Mouse (Mus musculus) embryonic stem cell, embryonic (primary cell): Measurements from ENCODE around the gene Cnn1.

ENCODE experiments used
- CTCF ChIA-PET, 4 experiments: fragments of 300-600 bp in 2 of 4; fragments of 350-600 bp in 2 of 4; sonication (Branson Sonifier 250); formaldehyde crosslinking; loops; one replicate each; lab custom pipeline; 2022; ENCODE audit warnings: inconsistent platforms in 2 of 4; lab: Charles Lee
- POLR2A ChIA-PET, 4 experiments: fragments of 300-600 bp in 2 of 4; fragments of 350-600 bp in 2 of 4; sonication (Branson Sonifier 250); formaldehyde crosslinking; loops; one replicate each; lab custom pipeline; 2022; ENCODE audit warnings: antibody characterized with exemption in 4 of 4, inconsistent platforms in 1 of 4; lab: Charles Lee

Cnn1 gene

DNA sequence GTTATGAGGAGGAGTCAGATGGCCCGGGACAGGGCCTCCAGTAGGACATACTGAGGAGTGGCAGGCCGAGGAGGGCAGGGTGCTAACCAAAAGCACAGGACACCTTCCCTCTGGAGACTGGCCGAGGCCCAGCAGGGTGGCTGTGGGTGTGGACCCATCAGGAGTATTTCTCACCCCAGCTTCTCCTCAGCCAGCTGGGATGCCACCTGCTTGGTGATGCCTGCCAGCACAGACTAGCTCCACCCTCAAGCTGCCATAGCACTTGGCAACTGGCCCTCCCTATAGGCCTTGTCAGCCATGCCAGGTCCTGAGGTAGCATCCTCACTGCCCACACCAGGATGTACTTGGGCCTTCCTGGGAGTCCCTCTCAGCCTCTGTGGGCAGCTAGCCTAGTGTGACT is 34.7 kb upstream of the Cnn1 start:
- POLR2A ChIA-PET = interaction anchor here (0.5 to 3.0 kb wide), 10 partner anchors 9 to 116 kb away, joined by 3 to 16 read pairs (median 5); partner anchors contain the start of genes Ecsit (in 1 of the 4) and Elavl3 (in 1 of the 4)
- CTCF ChIA-PET = interaction anchor here in 3 of 4 experiments (1.0 to 2.1 kb wide), 3 partner anchors 10 to 91 kb away, joined by 3 to 7 read pairs (median 3); no protein-coding TSS in a partner anchor

DNA sequence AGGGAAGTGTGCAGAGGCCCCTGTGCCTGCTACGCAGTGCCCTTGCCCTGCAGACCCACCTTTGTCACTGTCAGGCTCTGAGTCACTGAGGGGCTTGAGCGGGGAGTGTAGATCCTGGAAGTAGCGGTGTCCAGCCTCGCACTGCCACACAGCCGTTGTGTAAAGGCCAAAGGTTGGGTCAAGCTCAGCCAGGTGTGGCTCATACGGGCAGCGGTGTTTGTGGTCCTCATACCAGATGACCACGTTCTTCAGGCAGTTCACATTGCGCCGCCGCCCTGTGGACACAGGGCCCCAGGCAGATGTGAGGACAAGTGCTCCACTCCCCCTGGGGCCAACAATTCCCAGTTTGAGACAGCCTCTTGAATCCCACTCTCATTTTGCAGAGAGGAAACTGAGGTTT is 33.4 kb upstream of the Cnn1 start:
- ChIA-PET CTCF (interaction anchor here (0.7 to 2.8 kb wide), 14 partner anchors 10 to 343 kb away, joined by 3 to 28 read pairs (median 8); partner anchors contain the start of gene Pigyl (in 1 of the 4)), POLR2A (interaction anchor here in 3 of 4 experiments (0.6 to 3.0 kb wide), 12 partner anchors 8 to 203 kb away, joined by 3 to 16 read pairs (median 5); partner anchors contain the start of genes Ecsit (in 2 of the 3) and Elavl3 (in 1 of the 3))

DNA sequence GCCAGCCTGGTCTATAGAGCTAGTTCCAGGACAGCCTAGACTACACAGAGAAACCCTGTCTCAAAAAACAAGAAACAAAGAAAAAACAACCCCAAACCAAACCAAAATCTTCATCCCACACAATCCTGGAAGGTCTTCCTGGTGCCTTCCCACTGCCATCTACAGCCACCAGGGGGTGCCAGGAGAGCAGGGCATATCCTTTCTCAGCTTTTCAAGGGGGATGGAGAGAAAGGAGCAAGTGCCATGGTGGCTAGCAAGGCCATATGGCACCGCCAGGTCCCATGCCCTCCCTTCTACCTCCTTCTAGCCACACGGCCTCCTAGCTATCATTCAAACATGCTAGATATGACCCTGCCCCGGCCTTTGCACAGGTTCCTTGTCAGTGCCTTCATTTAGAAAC is 32.6 kb upstream of the Cnn1 start:
- ChIA-PET POLR2A (interaction anchor here in 3 of 4 experiments (0.6 to 3.0 kb wide), 14 partner anchors 9 to 165 kb away, joined by 3 to 16 read pairs (median 5); partner anchors contain the start of genes Ecsit (in 2 of the 3) and Elavl3 (in 1 of the 3)), CTCF (interaction anchor here (0.6 to 2.8 kb wide), 23 partner anchors 9 to 1059 kb away, joined by 3 to 28 read pairs (median 5); partner anchors contain the start of genes 9530077C05Rik (in 1 of the 4), Ecsit (in 1 of the 4), Epor (in 1 of the 4) and Pigyl (in 1 of the 4))

DNA sequence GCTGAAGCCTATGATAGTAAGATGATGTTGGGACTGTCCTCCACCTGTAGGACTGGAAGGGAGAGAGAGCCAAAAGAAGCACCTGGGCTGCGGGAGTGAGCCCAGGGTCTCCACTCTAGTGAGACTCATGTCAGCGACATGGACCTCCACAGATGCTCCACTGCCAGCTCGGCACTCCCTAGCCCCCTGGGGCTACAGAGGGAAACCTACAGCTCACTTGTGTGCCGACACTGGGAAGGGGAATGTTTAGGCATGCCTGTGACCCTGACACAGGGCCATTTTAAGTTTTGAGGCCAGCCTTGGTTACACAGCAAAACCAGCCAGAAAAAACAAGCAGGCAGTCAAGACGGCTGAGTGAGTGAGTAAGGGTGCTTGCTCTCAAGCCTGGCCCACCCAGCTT is 31.8 kb upstream of the Cnn1 start:
- ChIA-PET POLR2A (interaction anchor here in 2 of 4 experiments (1.1 to 3.0 kb wide), 9 partner anchors 8 to 107 kb away, joined by 3 to 16 read pairs (median 5); partner anchors contain the start of genes Ecsit (in 1 of the 2) and Elavl3 (in 1 of the 2)), CTCF (interaction anchor here (0.6 to 2.8 kb wide), 17 partner anchors 9 to 344 kb away, joined by 3 to 28 read pairs (median 4); partner anchors contain the start of genes 9530077C05Rik (in 1 of the 4), Epor (in 1 of the 4) and Pigyl (in 1 of the 4))

DNA sequence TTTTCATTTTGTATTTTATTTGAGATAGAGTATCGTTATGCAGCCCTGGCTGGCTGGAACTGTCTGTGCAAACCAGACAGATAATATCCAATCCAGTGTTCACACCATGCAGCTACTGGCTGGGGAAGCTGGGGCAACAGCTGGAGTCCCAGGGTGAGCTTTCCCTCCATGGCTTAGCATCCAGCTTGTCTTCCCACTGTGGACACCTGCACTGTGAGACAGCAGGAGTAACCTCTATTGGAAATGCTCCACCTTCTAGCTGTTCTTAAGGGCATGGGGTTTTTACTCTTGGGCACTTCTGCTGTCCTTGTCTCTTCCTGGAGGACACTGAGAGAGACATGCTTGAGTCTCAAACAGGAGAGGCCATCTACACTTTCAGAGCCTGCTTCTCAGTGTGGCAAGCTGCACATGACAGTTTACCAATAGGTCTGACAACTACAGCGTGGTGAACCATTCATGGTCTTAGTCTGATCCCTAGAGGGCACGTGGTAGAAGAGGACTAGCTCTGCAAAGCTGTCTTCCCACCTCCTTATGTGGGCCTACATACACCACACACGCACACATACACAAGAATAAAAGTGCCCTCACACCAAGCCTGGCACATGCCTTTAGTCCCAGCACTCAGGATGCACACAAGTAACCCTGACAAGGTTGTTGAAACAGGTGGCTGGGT is 29.0 kb upstream of the Cnn1 start:
- CTCF ChIA-PET = interaction anchor here (0.6 to 2.9 kb wide), 19 partner anchors 15 to 341 kb away, joined by 3 to 17 read pairs (median 4); partner anchors contain the start of genes Pigyl (in 2 of the 4), 9530077C05Rik (in 1 of the 4) and Ecsit (in 1 of the 4)
- POLR2A ChIA-PET = interaction anchor here in 3 of 4 experiments (0.5 to 5.1 kb wide), 57 partner anchors 8 to 560 kb away, joined by 3 to 45 read pairs (median 4); partner anchors contain the start of genes Ecsit (in 3 of the 3), Ldlr (in 3 of the 3), 9530077C05Rik (in 2 of the 3) and Anln (in 1 of the 3)

DNA sequence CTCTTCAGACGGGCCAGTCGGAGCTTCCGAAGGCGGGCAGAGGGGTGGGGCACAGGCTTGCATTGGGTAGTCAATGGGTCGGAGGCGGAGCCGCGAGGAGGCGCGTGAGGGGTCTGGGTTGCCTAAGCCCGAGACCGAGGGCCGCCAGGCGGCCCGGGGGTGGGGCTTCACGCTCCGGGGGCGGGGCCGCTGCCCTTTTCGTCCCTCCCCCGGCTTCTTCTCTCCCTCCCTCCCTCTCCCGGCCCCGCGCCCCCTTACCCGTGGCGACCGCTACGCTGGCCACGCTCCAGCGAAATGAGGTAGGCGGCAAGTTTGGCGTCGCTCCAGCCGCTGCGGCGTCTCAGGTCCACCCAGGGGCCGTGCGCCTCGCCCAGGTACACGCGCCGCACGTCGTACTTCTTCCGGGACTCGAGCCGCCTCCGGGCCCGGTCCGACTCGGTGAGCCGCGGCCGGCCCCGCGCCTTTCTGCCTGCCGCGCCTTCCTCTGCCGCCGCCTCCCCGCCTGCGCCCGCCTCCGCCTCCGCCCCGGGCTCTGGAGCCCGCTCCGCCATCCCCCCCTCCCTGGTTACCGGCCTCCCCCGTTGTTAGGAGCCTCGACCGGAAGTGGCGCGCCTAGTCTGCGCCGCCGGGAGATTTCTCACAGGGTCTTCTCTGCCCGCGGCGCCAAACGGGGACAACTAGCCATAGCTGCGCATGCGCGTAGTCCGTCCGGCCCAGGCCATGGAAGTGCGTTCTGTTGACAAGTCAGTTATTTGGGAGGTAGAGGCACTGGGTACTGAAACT is 28.0 kb upstream of the Cnn1 start, which contains the start of the genes Gm49318 and Zfp653:
Gene Gm49318, minus strand, starts transcription at position 469 of the 783 bp plus-strand sequence.
Gene Zfp653, minus strand, starts transcription at position 586 of the 783 bp plus-strand sequence.
- CTCF ChIA-PET = interaction anchor here (0.6 to 2.9 kb wide), 18 partner anchors 14 to 340 kb away, joined by 3 to 17 read pairs (median 4); partner anchors contain the start of genes Pigyl (in 2 of the 4), 9530077C05Rik (in 1 of the 4) and Ecsit (in 1 of the 4)
- POLR2A ChIA-PET = interaction anchor here (0.5 to 5.1 kb wide), 67 partner anchors 9 to 1687 kb away, joined by 3 to 45 read pairs (median 4); partner anchors contain the start of genes Ecsit (in 3 of the 4), Ldlr (in 3 of the 4), 9530077C05Rik (in 2 of the 4) and Pigyl (in 2 of the 4)

DNA sequence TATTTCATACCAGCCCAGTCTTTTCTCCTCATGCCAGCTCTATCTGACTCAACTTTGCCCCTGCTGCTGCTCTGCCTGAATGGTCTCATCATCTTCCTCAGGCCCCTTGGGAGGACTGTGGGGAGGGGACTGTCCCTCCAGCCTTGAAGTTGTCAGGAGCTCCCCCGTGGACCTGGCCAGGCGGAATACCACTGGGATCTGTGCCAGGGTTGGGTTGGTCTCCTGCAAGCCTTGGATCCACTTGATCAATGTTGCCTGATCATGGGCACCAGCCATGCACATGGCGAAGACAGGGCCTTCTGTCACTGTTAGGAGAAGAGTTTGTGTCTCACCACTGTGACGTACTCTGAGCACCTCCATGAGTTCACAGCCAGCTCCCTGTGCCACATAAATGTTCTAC is 26.7 kb upstream of the Cnn1 start:
- POLR2A ChIA-PET = interaction anchor here in 2 of 4 experiments (0.5 to 5.1 kb wide), 6 partner anchors 13 to 94 kb away, joined by 3 to 45 read pairs (median 9); partner anchors contain the start of genes Ecsit (in 2 of the 2) and Elavl3 (in 1 of the 2)
- CTCF ChIA-PET = interaction anchor here in 2 of 4 experiments (0.8 to 1.4 kb wide), 2 partner anchors 71 to 339 kb away, joined by 3 to 4 read pairs; partner anchors contain the start of gene 9530077C05Rik (in 1 of the 2)

DNA sequence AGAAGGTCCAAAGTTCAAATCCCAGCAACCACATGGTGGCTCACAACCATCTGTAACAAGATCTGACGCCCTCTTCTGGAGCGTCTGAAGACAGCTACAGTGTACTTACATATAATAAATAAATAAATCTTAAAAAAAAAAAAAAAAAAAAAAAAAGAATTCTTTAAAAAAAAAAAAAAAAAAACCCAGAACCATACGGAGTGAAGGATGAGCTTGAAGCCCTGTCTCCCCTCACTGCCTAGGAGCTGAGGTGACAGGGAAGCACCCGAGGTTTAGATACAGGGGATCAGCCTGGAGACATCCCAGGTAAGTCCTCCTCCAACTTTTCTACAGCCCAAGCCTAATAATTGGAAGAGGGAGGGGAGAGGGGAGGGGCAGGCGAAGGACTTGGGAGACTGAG is 23.2 kb upstream of the Cnn1 start:
- ChIA-PET POLR2A (interaction anchor here (0.6 to 3.8 kb wide), 11 partner anchors 9 to 247 kb away, joined by 3 to 17 read pairs (median 5); partner anchors contain the start of genes Ecsit (in 2 of the 4) and Elavl3 (in 1 of the 4)), CTCF (interaction anchor here in 3 of 4 experiments (0.6 to 1.4 kb wide), 9 partner anchors 10 to 818 kb away, joined by 3 to 5 read pairs (median 4); partner anchors contain the start of genes Cnn1 (in 1 of the 3) and Ecsit (in 1 of the 3))

DNA sequence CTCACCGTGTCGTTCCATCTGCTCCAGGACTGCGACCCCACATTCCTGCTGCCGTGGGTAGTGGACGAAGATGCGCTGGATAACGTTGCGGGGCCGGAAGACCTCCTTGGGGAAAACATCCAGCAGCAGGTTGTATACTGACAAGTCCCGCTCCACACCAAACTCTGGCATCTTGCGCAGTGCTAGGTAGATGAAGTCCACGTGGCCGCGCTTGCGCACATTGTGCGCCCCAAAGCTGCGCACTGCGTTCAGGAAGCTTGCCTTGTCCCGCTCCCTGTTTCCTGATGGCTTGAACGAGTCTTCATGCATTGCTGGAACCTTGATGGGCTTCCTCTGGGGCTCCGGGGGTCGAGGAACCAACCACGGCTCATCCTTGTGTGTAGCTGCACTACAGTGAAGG is 22.8 kb upstream of the Cnn1 start:
- ChIA-PET CTCF (interaction anchor here in 3 of 4 experiments (0.7 to 1.4 kb wide), 6 partner anchors 11 to 818 kb away, joined by 3 to 5 read pairs (median 4); no protein-coding TSS in a partner anchor), POLR2A (interaction anchor here in 3 of 4 experiments (0.6 to 3.8 kb wide), 12 partner anchors 9 to 95 kb away, joined by 3 to 17 read pairs (median 5); partner anchors contain the start of genes Ecsit (in 2 of the 3) and Elavl3 (in 1 of the 3))

DNA sequence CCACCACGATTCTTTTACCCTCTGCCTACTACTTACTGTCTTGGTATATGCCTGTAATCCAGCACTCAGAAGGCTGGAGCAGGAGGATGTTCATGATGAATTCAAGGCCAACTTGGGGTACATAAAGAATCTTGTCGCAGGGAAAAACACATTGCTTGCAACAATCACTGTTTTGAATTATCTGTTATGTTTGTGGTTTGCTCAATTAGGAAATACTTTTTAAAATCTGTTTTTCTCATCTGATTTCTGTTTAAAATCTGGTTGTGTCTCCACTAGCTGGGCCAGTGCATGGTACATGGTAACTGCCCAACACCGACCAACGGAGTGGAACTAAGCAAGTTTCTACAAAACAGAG is 14.4 kb upstream of the Cnn1 start:
- POLR2A ChIA-PET = interaction anchor here in 3 of 4 experiments (0.7 to 5.1 kb wide), 25 partner anchors 8 to 383 kb away, joined by 3 to 45 read pairs (median 5); partner anchors contain the start of genes Gm49318 (in 2 of the 3), Zfp653 (in 2 of the 3), Ccdc159 (in 1 of the 3) and Cnn1 (in 1 of the 3)
- CTCF ChIA-PET = interaction anchor here in 1 of 4 experiments (1.0 to 1.5 kb wide), 8 partner anchors 11 to 58 kb away, joined by 3 to 15 read pairs (median 4); partner anchors contain the start of genes Gm49318 and Zfp653

DNA sequence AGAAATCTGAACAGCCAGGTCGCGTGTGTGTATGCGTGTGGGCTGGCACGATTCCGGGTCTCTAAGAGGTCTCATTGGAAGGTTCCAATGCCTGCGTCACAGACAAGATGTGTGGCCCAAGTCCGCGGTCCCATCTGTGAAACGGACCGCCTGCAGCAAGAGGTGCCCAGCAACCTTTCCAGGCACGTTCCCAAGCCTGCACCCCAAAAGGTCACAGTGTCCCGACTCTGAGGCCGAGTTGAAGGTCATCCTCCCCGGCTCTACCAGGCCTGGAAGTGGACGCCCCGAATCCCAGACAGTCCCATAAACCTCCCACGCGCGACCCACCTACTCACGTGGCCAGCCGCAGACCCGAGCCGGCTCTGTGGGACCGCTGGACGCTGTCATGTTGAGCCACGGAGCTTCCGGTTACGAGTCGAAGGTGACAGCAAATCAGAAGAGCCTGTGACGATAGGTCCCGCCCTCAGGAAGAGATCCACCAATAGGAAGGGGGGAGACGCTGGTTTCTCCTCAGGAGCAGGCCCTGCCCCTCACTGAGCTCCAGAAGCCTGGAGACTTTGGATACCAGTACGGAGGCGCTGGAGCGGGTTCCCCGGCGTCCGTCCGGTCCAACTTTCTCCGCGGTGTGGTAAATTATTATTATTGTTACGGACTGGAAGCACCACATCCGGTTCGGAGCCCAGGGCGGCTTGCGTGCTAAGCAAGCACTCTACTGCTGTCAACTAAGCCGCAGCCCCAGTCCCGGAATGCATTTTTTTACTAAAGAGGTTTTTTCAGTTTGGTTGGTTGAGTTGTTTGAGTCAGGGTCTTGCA is 13.8 kb upstream of the Cnn1 start, which contains the start of gene Ecsit:
Gene Ecsit, minus strand, starts transcription at position 417 of the 813 bp plus-strand sequence.
- ChIA-PET CTCF (interaction anchor here in 3 of 4 experiments (0.5 to 1.5 kb wide), 17 partner anchors 10 to 670 kb away, joined by 3 to 15 read pairs (median 4); partner anchors contain the start of genes Gm49318 (in 1 of the 3) and Zfp653 (in 1 of the 3)), POLR2A (interaction anchor here in 3 of 4 experiments (0.5 to 5.1 kb wide), 40 partner anchors 8 to 794 kb away, joined by 3 to 45 read pairs (median 5); partner anchors contain the start of genes Gm49318 (in 3 of the 3), Zfp653 (in 2 of the 3), Ccdc159 (in 1 of the 3) and Cdkn2d (in 1 of the 3))

DNA sequence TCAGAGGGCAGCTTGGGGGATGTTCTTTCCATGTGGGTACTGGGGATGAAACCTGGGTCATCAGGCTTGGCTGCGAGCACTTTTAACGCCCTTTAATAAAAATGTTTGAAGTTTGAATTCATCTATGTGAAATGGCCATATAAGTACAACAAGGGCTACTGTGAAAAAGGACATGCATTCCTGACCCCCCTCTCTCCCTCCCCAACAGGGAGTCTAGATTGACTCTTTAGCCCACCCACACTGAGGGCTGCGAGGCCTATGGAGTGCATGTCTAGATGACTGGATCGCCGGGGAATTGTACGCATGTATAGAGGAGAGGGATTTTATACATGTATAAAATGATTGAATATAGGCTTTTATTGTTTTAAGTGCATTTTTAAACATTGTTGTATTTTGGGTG is 13.0 kb upstream of the Cnn1 start:
- ChIA-PET POLR2A (interaction anchor here (0.5 to 5.1 kb wide), 33 partner anchors 9 to 795 kb away, joined by 3 to 45 read pairs (median 5); partner anchors contain the start of genes Gm49318 (in 3 of the 4), Zfp653 (in 2 of the 4), Ccdc159 (in 1 of the 4) and Cdkn2d (in 1 of the 4)), CTCF (interaction anchor here in 3 of 4 experiments (0.6 to 1.5 kb wide), 13 partner anchors 10 to 559 kb away, joined by 3 to 15 read pairs (median 4); partner anchors contain the start of genes Gm49318 (in 1 of the 3) and Zfp653 (in 1 of the 3))

DNA sequence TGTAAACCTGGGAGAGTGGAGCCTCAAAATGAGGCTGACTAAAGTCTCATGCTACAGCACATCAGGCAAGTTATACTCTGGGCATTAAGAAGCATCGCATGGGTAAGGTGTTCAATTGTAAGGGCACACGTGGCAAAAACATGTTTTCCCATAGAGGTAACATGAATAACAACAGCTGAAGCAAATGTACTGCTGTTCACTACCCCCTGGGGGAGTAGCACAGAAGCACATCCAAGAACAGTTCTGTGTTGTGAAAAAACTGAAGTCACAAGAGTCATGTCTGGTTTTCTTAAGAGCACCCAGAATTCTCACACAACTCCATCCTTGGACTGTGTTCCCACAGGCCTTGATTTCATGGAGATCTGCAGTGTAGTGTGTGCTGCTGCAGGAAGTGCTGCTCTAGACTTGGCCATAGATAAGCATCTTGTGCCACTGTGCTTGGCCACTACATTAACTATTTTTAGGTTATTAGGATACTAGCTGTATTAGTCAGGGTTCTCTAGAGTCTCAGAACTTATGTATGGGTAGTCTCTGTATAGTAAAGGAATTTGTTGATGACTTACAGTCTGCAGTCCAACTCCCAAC is 11.9 kb upstream of the Cnn1 start:
- ChIA-PET POLR2A (interaction anchor here in 2 of 4 experiments (0.7 to 5.1 kb wide), 3 partner anchors 16 to 775 kb away, joined by 3 to 45 read pairs (median 6); partner anchors contain the start of genes Ap1m2 (in 1 of the 2), Elavl3 (in 1 of the 2), Gm49318 (in 1 of the 2) and Zfp653 (in 1 of the 2)), CTCF (interaction anchor here in 2 of 4 experiments (1.0 to 1.5 kb wide), 3 partner anchors 9 kb away, joined by 3 to 4 read pairs (median 3); no protein-coding TSS in a partner anchor)

DNA sequence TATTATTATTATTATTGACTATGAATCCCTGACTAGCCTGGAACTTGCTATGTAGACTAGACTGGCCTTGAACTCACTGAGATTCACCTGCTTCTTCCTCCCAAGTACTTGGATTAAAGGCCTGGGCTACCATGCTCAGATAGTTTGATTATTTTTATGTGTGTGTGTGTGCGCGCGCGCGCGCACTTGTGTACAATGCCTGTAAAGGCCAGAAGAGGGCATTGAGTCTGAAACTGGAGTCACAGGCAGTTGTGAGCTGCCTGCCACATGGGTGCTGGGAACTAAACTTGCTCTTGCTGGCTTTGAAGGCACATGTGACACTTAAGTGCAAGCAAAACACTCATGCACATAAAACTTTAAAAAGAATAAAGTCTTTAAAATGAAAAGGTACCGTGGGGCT is 9.7 kb upstream of the Cnn1 start:
- ChIA-PET CTCF (interaction anchor here in 1 of 4 experiments (1.0 kb wide), 1 partner anchor 66 kb away, joined by 3 read pairs; no protein-coding TSS in a partner anchor), POLR2A (interaction anchor here in 2 of 4 experiments (1.4 to 5.1 kb wide), 3 partner anchors 18 to 42 kb away, joined by 3 to 45 read pairs (median 3); partner anchors contain the start of genes Gm49318 (in 1 of the 2) and Zfp653 (in 1 of the 2))
